Mouse (Mus musculus): ENCODE measurements around the gene Ralgps1. TPM values are rescaled to one million over a fixed set of nuclear protein-coding genes. Genes with fewer than 3 reads are reported as not detected.

The Ralgps1 gene
- total and polyA plus RNA-seq, 2 experiments from 2014 or later: 20.7 to 69.9 TPM

DNA sequence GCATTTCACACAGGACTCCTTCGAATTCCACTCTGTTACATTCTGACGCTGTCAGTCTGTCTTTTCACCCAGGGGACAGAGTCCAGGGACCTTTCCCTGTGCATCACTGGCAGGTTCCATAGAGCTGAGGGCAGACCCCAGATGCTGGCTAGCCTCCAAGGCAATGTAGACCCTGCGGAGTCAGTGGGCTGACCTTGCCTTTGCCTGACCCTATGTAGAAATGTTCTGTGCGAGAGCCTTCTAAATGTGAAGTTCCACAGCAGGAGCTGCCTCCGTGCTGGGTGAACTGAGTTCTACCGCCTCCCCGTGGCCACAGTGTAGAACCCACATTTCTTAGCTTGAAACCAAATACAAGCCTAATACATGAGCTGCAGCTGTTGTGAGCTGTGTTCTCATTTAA, 30.9 kb upstream of the Ralgps1 start:
- Histone ChIP-seq H3K4me2 (ENCODE audit: low read depth, low read length) (no peak overlapping the region), H3K4me3 (ENCODE audit: low read length) (no peak overlapping the region), H3K9me3 (ENCODE audit: low read length) (no peaks in the 10 kb centered on the region), H3K36me3 (ENCODE audit: insufficient read depth, low read length) (no peaks in the 10 kb centered on the region), H3K27ac (no peak overlapping the region), H3K4me1 (ENCODE audit: insufficient read depth, low read length) (0 out of 2 replicates have a peak, but pooled peaks cover 3% of the 10 kb centered on the region), H3K9ac (replicated peaks; ENCODE audit: low read length) (no peak overlapping the region), H3K27me3 (ENCODE audit: insufficient read depth, low read length) (no peaks in the 10 kb centered on the region)
- ATAC-seq: peak; percentile 60; the same call in 1 of the 2 replicates
- WGBS: 23% methylated on average over 7 of the region's 7 CpGs
- DNase-seq (ENCODE audit: low spot score): peak; percentile 77
- peak; percentile 84 for TF ChIP-seq CTCF (IDR thresholded peaks at IDR 0.05; ENCODE audit: low read depth)

- no peak overlapping the region for H3K27ac ChIP-seq
- no peaks in the 10 kb centered on the region for H3K9me3 ChIP-seq (ENCODE audit: low read length)
- peak; percentile 16 for DNase-seq (ENCODE audit: low spot score)
- no peaks in the 10 kb centered on the region for H3K36me3 ChIP-seq (ENCODE audit: insufficient read depth, low read length)
- ATAC-seq: no peak
- 41% methylated on average over 3 of the region's 3 CpGs for WGBS
- peak; percentile 52 for TF ChIP-seq CTCF (IDR thresholded peaks at IDR 0.05; ENCODE audit: low read depth)
- H3K9ac ChIP-seq (replicated peaks; ENCODE audit: low read length): no peak overlapping the region
- H3K27me3 ChIP-seq (ENCODE audit: insufficient read depth, low read length): no peaks in the 10 kb centered on the region
- 0 out of 2 replicates have a peak, but pooled peaks cover under 1% of the 10 kb centered on the region for H3K4me1 ChIP-seq (ENCODE audit: insufficient read depth, low read length)
- no peak overlapping the region for H3K4me3 ChIP-seq (ENCODE audit: low read length)
- H3K4me2 ChIP-seq (ENCODE audit: low read depth, low read length): no peak overlapping the region
Measured at GRCm38 (mm10) chr2:33401217-33401616, 29.9 kb upstream of the Ralgps1 start.

- no peak for ATAC-seq
- Histone ChIP-seq H3K9ac (replicated peaks; ENCODE audit: low read length) (no peak overlapping the region), H3K27me3 (ENCODE audit: insufficient read depth, low read length) (no peaks in the 10 kb centered on the region), H3K4me3 (ENCODE audit: low read length) (no peak overlapping the region), H3K27ac (no peak overlapping the region), H3K4me1 (ENCODE audit: insufficient read depth, low read length) (no peaks in the 10 kb centered on the region), H3K36me3 (ENCODE audit: insufficient read depth, low read length) (no peaks in the 10 kb centered on the region), H3K9me3 (ENCODE audit: low read length) (no peaks in the 10 kb centered on the region), H3K4me2 (ENCODE audit: low read depth, low read length) (no peak overlapping the region)
- TF ChIP-seq CTCF (IDR thresholded peaks at IDR 0.05; ENCODE audit: low read depth): no peak
- no peak for DNase-seq (ENCODE audit: low spot score)
- 89% methylated on average over 5 of the region's 5 CpGs for WGBS
Measured at GRCm38 (mm10) chr2:33400541-33400940, 29.3 kb upstream of the Ralgps1 start.

- H3K4me3 ChIP-seq (ENCODE audit: low read length): no peak overlapping the region
- no peak overlapping the region for H3K27ac ChIP-seq
- no peak for DNase-seq (ENCODE audit: low spot score)
- no peak for ATAC-seq
- 84% methylated on average over 7 of the region's 7 CpGs for WGBS
- H3K9ac ChIP-seq (replicated peaks; ENCODE audit: low read length): no peak overlapping the region
- no peak for TF ChIP-seq CTCF (IDR thresholded peaks at IDR 0.05; ENCODE audit: low read depth)
- no peaks in the 10 kb centered on the region for H3K4me1 ChIP-seq (ENCODE audit: insufficient read depth, low read length)
- H3K4me2 ChIP-seq (ENCODE audit: low read depth, low read length): no peak overlapping the region
- no peaks in the 10 kb centered on the region for H3K27me3 ChIP-seq (ENCODE audit: insufficient read depth, low read length)
- H3K9me3 ChIP-seq (ENCODE audit: low read length): no peaks in the 10 kb centered on the region
- H3K36me3 ChIP-seq (ENCODE audit: insufficient read depth, low read length): no peaks in the 10 kb centered on the region
Measured at GRCm38 (mm10) chr2:33399091-33399490, 27.8 kb upstream of the Ralgps1 start.

- Histone ChIP-seq H3K9ac (replicated peaks; ENCODE audit: low read length) (no peak overlapping the region), H3K9me3 (ENCODE audit: low read length) (no peaks in the 10 kb centered on the region), H3K27ac (no peak overlapping the region), H3K4me1 (ENCODE audit: insufficient read depth, low read length) (no peaks in the 10 kb centered on the region), H3K36me3 (ENCODE audit: insufficient read depth, low read length) (no peaks in the 10 kb centered on the region), H3K4me2 (ENCODE audit: low read depth, low read length) (no peak overlapping the region), H3K4me3 (ENCODE audit: low read length) (no peak overlapping the region), H3K27me3 (ENCODE audit: insufficient read depth, low read length) (no peaks in the 10 kb centered on the region)
- no peak for DNase-seq (ENCODE audit: low spot score)
- no peak for TF ChIP-seq CTCF (IDR thresholded peaks at IDR 0.05; ENCODE audit: low read depth)
- WGBS: 59% methylated on average over 4 of the region's 4 CpGs
- ATAC-seq: no peak
Measured at GRCm38 (mm10) chr2:33397036-33397435, 25.8 kb upstream of the Ralgps1 start.

DNA sequence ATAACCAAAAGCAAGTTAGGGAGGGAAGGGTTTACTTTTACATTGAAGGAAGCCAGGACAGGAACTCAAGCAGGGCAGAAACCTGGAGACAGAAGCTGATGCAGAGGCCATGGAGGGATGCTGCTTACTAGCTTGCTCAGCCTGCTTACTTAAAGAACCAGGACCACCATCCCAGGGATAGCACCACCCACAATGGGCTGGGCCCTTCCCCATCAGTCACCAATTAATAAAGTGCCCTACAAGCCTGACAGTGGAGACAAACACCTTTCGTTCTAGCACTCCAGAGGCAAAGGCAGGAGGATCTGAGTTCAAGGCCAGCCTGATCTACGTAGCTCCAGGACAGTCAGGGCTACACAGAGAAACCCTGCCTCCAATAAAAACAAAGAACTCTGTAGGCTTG, 23.8 kb upstream of the Ralgps1 start:
- no peak overlapping the region for H3K27ac ChIP-seq
- no peaks in the 10 kb centered on the region for H3K4me1 ChIP-seq (ENCODE audit: insufficient read depth, low read length)
- ATAC-seq (no peak), DNase-seq (ENCODE audit: low spot score) (no peak)
- no peak overlapping the region for H3K4me3 ChIP-seq (ENCODE audit: low read length)
- H3K9me3 ChIP-seq (ENCODE audit: low read length): 0 out of 2 replicates have a peak, but pooled peaks cover 4% of the 10 kb centered on the region
- TF ChIP-seq CTCF (IDR thresholded peaks at IDR 0.05; ENCODE audit: low read depth): no peak
- H3K4me2 ChIP-seq (ENCODE audit: low read depth, low read length): no peak overlapping the region
- 98% methylated on average over 2 of the region's 2 CpGs for WGBS
- no peaks in the 10 kb centered on the region for H3K27me3 ChIP-seq (ENCODE audit: insufficient read depth, low read length)
- H3K9ac ChIP-seq (replicated peaks; ENCODE audit: low read length): no peak overlapping the region
- H3K36me3 ChIP-seq (ENCODE audit: insufficient read depth, low read length): no peaks in the 10 kb centered on the region

GRCm38 (mm10) chr2:33393951-33394635, 22.8 kb upstream of the Ralgps1 start:
- Histone ChIP-seq H3K9me3 (ENCODE audit: low read length) (0 out of 2 replicates have a peak, but pooled peaks cover 4% of the 10 kb centered on the region), H3K36me3 (ENCODE audit: insufficient read depth, low read length) (no peaks in the 10 kb centered on the region), H3K4me2 (ENCODE audit: low read depth, low read length) (no peak overlapping the region), H3K9ac (replicated peaks; ENCODE audit: low read length) (no peak overlapping the region), H3K4me3 (ENCODE audit: low read length) (no peak overlapping the region), H3K27ac (peak overlapping the region; percentile 22; the same call in 1 of the 2 replicates), H3K27me3 (ENCODE audit: insufficient read depth, low read length) (no peaks in the 10 kb centered on the region), H3K4me1 (ENCODE audit: insufficient read depth, low read length) (no peaks in the 10 kb centered on the region)
- 55% methylated on average over 11 of the region's 11 CpGs for WGBS
- DNase-seq (ENCODE audit: low spot score) (peak; percentile 85), ATAC-seq (peak; percentile 77)
- TF ChIP-seq CTCF (IDR thresholded peaks at IDR 0.05; ENCODE audit: low read depth): no peak
